Mouse (Mus musculus) embryonic facial prominence, embryonic 13.5 days (tissue): Measurements from ENCODE around the gene Ankrd17. TPM values are rescaled to one million over a fixed set of nuclear protein-coding genes. Genes with fewer than 3 reads are reported as not detected.

Experiments
- ATAC-seq: fragments of 200-750 bp; cut with Nextera tagmentation; 2 replicates; pipeline ENCODE4 v1.8.0; 2017; ENCODE audit warnings: low read depth; ENCODE audit not compliant: insufficient number of reproducible peaks, insufficient read depth, low FRiP score, low TSS enrichment
- H3K27ac ChIP-seq: fragments of 300-500 bp; sonication (generic); 2 replicates; pipeline ENCODE4 v1.5.1; 2015; ENCODE audit warnings: moderate library complexity, mild to moderate bottlenecking, inconsistent platforms
- H3K27me3 ChIP-seq: fragments of 300-500 bp; sonication (generic); 2 replicates; pipeline ENCODE4 v1.6.1; 2015; ENCODE audit warnings: mild to moderate bottlenecking, inconsistent platforms
- H3K36me3 ChIP-seq: fragments of 300-500 bp; sonication (generic); 2 replicates; pipeline ENCODE4 v1.6.1; 2015; ENCODE audit warnings: mild to moderate bottlenecking, inconsistent platforms
- H3K4me1 ChIP-seq: fragments of 300-500 bp; sonication (generic); 2 replicates; pipeline ENCODE4 v1.6.1; 2015; ENCODE audit warnings: inconsistent platforms
- H3K4me2 ChIP-seq: fragments of 300-500 bp; sonication (generic); 2 replicates; pipeline ENCODE4 v1.6.1; 2015; ENCODE audit warnings: moderate library complexity, mild to moderate bottlenecking, inconsistent platforms
- H3K4me3 ChIP-seq: fragments of 300-500 bp; sonication (generic); 2 replicates; pipeline ENCODE4 v1.5.1; 2015; ENCODE audit warnings: mild to moderate bottlenecking, inconsistent platforms
- H3K9ac ChIP-seq: fragments of 300-500 bp; sonication (generic); 2 replicates; pipeline ENCODE4 v1.6.1; 2015; ENCODE audit warnings: mild to moderate bottlenecking, inconsistent platforms
- H3K9me3 ChIP-seq: fragments of 300-500 bp; sonication (generic); 2 replicates; pipeline ENCODE4 v1.6.1; 2016; ENCODE audit warnings: inconsistent platforms
- WGBS: fragments of 180-500 bp; shearing (Covaris S2); methylation state at CpG from one replicate; pipeline ENCODE4 v1.1.7; 2015; ENCODE audit warnings: mixed read lengths; 5-methylcytosine and 5-hydroxymethylcytosine counted together
- polyA plus RNA-seq: library from polyadenylated mRNA; unstranded; fragments of >200 nt; fragmentation: Nextera tagmentation; extraction: Ambion mirVana; gene quantifications from 2 replicates; pipeline ENCODE4 v1.2.1, GENCODE M21; 2015

Ankrd17 gene
- polyA plus RNA-seq = 31.5 and 33.0 TPM in 2 replicates

DNA sequence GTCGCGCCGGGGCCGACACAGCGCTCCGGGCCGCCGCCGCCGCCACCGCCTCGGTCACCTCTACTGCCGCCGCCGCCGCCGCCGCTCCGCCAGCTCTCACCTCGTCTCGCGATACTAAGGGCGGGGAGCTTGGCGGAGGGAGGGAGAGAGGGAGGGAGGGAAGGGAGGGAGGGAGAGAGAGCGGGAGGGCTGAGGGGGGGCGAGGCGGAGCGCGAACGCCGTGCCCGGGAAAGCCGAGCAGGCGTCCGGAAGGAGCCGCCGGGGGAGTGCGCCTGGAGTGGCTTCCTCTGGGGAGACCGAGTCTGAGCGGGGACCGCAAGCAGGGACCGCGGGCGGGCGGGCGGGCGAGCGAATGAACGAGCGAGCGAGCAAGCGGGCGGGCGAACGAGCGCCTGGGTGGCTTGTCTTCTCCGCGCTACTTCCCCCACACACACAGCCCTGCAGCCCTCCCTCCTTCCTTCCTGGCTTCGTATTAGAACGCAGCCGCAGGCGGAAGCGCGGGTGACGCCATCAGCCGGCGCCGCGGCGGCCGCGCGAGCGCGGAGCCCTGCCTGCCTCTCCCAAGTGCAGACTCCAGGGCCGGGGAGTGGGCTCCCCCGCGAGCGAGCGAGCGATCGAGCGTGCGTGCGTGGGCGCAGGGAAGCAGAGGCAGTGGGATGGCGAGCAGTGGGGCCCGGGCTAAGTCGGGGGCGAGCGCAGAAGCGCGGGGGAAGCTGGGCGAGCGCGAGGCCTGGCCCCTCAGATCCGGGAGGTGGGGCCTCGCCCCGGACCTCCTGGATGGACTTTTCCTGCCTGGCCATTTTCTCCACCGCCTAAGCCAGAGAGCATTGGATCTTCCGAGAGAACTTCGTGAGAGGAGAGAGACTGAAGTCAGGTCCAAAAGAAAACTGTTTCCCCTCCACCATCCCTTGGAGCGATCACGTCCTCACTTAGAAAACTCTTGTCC lies at the start of gene Ankrd17:
Gene Ankrd17, minus strand, starts transcription at position 457 of the 946 bp plus-strand sequence.
- Histone ChIP-seq H3K27ac (peak within 1 kb of the TSS; percentile 100), H3K27me3 (no peaks in the 10 kb centered on the region), H3K9ac (peak within 1 kb of the TSS; percentile 97), H3K4me1 (peaks cover 22% of the 10 kb centered on the region), H3K4me3 (peak within 1 kb of the TSS; percentile 93), H3K4me2 (peak within 1 kb of the TSS; percentile 70), H3K36me3 (no peaks in the 10 kb centered on the region; the same call in 1 of the 2 replicates), H3K9me3 (no peaks in the 10 kb centered on the region)
- peak; percentile 93 for ATAC-seq
- WGBS = under 1% methylated on average over 66 of the region's 104 CpGs

GRCm38 (mm10) chr5:90414925-90415295 lies 48.5 kb upstream of the Ankrd17 start:
- Histone ChIP-seq H3K36me3 (no peaks in the 10 kb centered on the region), H3K4me2 (no peak overlapping the region), H3K27ac (no peak overlapping the region), H3K9me3 (no peaks in the 10 kb centered on the region), H3K4me1 (no peaks in the 10 kb centered on the region), H3K4me3 (no peak overlapping the region), H3K27me3 (no peaks in the 10 kb centered on the region), H3K9ac (no peak overlapping the region)
- 50% methylated on average over 6 of the region's 6 CpGs for WGBS
- ATAC-seq = no peak

DNA sequence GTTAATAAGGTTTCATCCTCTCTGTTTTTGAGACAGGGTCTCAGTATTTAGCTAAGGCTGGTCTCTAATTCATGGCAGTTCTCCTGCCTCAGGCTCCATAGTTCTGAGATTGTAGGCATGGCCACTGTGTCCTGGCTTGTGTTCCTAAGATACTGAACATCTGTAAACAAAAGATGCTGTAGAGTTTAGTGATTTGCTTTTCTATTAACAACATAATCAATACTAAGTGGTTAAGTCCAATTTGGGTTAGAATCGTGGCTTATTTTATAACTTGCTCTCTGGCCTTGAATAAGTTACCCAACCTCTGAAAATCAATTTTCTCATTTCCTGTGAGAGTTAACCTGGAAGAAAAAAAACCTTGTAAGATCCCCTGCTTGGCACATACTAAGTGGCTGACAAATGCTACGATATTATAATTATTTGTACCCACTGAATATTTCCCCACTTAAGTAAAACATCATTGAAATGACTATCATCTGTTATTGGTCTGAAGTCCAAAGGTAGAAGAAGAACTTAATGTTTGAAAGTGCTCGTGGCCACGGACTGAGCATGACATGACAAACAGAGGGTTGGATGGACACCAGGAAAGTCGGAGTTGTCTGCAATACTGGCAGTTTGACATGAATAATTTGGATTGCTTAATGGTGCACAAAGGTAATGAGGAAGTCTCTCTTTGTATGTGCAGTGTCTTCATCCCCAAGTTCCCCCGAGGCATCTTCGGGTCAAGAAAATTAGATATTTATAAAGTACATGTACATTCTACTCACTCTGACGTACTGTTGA lies 48.0 kb upstream of the Ankrd17 start:
- no peaks in the 10 kb centered on the region for H3K4me1 ChIP-seq
- ATAC-seq = no peak
- no peak overlapping the region for H3K4me2 ChIP-seq
- H3K27ac ChIP-seq = no peak overlapping the region
- no peak overlapping the region for H3K9ac ChIP-seq
- H3K9me3 ChIP-seq = no peaks in the 10 kb centered on the region
- H3K27me3 ChIP-seq = no peaks in the 10 kb centered on the region
- 72% methylated on average over 8 of the region's 8 CpGs for WGBS
- no peak overlapping the region for H3K4me3 ChIP-seq
- H3K36me3 ChIP-seq = no peaks in the 10 kb centered on the region

GRCm38 (mm10) chr5:90405210-90405609 lies 38.8 kb upstream of the Ankrd17 start:
- no peaks in the 10 kb centered on the region for H3K36me3 ChIP-seq
- no peaks in the 10 kb centered on the region for H3K9me3 ChIP-seq
- no peaks in the 10 kb centered on the region for H3K4me1 ChIP-seq
- H3K4me3 ChIP-seq = no peak overlapping the region
- WGBS = 80% methylated on average over 4 of the region's 4 CpGs
- H3K9ac ChIP-seq = no peak overlapping the region
- no peak overlapping the region for H3K27ac ChIP-seq
- H3K4me2 ChIP-seq = no peak overlapping the region
- ATAC-seq = no peak
- no peaks in the 10 kb centered on the region for H3K27me3 ChIP-seq

- no peaks in the 10 kb centered on the region for H3K27me3 ChIP-seq
- 85% methylated on average over 4 of the region's 4 CpGs for WGBS
- no peak overlapping the region for H3K27ac ChIP-seq
- no peak overlapping the region for H3K4me2 ChIP-seq
- H3K9me3 ChIP-seq = no peaks in the 10 kb centered on the region
- no peak overlapping the region for H3K4me3 ChIP-seq
- no peak for ATAC-seq
- H3K9ac ChIP-seq = no peak overlapping the region
- H3K36me3 ChIP-seq = no peaks in the 10 kb centered on the region
- H3K4me1 ChIP-seq = no peaks in the 10 kb centered on the region
Measured at GRCm38 (mm10) chr5:90396817-90397216, 30.4 kb upstream of the Ankrd17 start.

DNA sequence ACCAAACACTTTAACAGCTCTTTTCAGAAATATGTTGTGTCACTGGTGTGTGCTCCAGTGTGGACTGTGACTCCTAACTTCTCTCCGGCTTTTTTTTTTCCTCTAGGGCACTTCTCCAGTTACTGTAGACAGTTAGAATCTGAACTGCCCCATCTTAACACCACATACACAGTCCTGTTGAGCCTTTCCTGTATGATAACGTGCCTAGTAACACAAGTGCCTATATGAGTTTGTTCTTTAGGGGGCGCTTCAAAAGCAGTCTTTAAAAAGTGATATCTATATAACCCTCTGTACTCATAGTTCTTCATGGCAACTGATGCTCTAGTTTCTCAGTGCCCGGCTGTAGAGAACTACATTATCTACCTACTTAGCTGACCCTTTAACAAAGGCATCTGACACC lies 27.9 kb upstream of the Ankrd17 start:
- Histone ChIP-seq H3K4me1 (no peaks in the 10 kb centered on the region), H3K9me3 (no peaks in the 10 kb centered on the region), H3K4me2 (no peak overlapping the region), H3K36me3 (no peaks in the 10 kb centered on the region), H3K27ac (no peak overlapping the region), H3K9ac (no peak overlapping the region), H3K27me3 (no peaks in the 10 kb centered on the region), H3K4me3 (no peak overlapping the region)
- no peak for ATAC-seq
- 69% methylated on average over 4 of the region's 4 CpGs for WGBS

- Histone ChIP-seq H3K4me3 (no peak overlapping the region), H3K27me3 (no peaks in the 10 kb centered on the region), H3K27ac (no peak overlapping the region), H3K9ac (no peak overlapping the region), H3K4me2 (no peak overlapping the region), H3K9me3 (no peaks in the 10 kb centered on the region), H3K36me3 (no peaks in the 10 kb centered on the region), H3K4me1 (no peaks in the 10 kb centered on the region)
- WGBS = 54% methylated on average over 5 of the region's 5 CpGs
- no peak for ATAC-seq
Measured at GRCm38 (mm10) chr5:90393764-90394163, 27.4 kb upstream of the Ankrd17 start.

GRCm38 (mm10) chr5:90383080-90383479 lies 16.7 kb upstream of the Ankrd17 start:
- no peak overlapping the region for H3K4me3 ChIP-seq
- no peak overlapping the region for H3K9ac ChIP-seq
- H3K4me1 ChIP-seq = no peaks in the 10 kb centered on the region
- H3K4me2 ChIP-seq = no peak overlapping the region
- no peaks in the 10 kb centered on the region for H3K9me3 ChIP-seq
- ATAC-seq = no peak
- H3K27me3 ChIP-seq = no peaks in the 10 kb centered on the region
- H3K36me3 ChIP-seq = no peaks in the 10 kb centered on the region
- H3K27ac ChIP-seq = no peak overlapping the region
- 51% methylated on average over 1 of the region's 1 CpGs for WGBS

GRCm38 (mm10) chr5:90381458-90381857 lies 15.1 kb upstream of the Ankrd17 start:
- WGBS = 72% methylated on average over 4 of the region's 4 CpGs
- Histone ChIP-seq H3K4me3 (no peak overlapping the region), H3K9ac (no peak overlapping the region), H3K9me3 (no peaks in the 10 kb centered on the region), H3K36me3 (no peaks in the 10 kb centered on the region), H3K27ac (no peak overlapping the region), H3K4me1 (no peaks in the 10 kb centered on the region), H3K4me2 (no peak overlapping the region), H3K27me3 (no peaks in the 10 kb centered on the region)
- ATAC-seq = no peak

GRCm38 (mm10) chr5:90373708-90374107 lies 7.3 kb upstream of the Ankrd17 start:
- no peak overlapping the region for H3K4me2 ChIP-seq
- no peaks in the 10 kb centered on the region for H3K36me3 ChIP-seq
- H3K9ac ChIP-seq = no peak overlapping the region
- no peak for ATAC-seq
- H3K9me3 ChIP-seq = no peaks in the 10 kb centered on the region
- H3K4me3 ChIP-seq = no peak overlapping the region
- no peaks in the 10 kb centered on the region for H3K27me3 ChIP-seq
- no peaks in the 10 kb centered on the region for H3K4me1 ChIP-seq
- H3K27ac ChIP-seq = no peak overlapping the region
- 85% methylated on average over 4 of the region's 4 CpGs for whole genome bisulfite sequencing

GRCm38 (mm10) chr5:90370401-90370800 lies 4.0 kb upstream of the Ankrd17 start:
- Histone ChIP-seq H3K9me3 (no peaks in the 10 kb centered on the region), H3K27me3 (no peaks in the 10 kb centered on the region), H3K27ac (no peak overlapping the region), H3K4me2 (no peak overlapping the region), H3K4me3 (no peak overlapping the region), H3K36me3 (no peaks in the 10 kb centered on the region), H3K4me1 (peaks cover 8% of the 10 kb centered on the region), H3K9ac (no peak overlapping the region)
- WGBS = 82% methylated on average over 5 of the region's 5 CpGs
- no peak for ATAC-seq

DNA sequence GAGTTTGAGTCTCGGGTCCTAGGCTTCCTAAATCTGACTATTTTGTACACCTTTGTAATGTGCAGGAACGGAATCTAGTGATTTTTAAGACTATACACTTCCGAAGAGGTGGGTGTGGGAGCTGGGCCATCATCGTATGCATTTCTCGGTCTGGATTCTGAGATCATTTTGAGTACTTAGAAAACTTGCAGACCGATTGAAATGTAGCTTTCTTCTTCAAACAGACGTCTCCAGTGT lies 608 bp upstream of the Ankrd17 start, which contains the start of gene Gm9958:
Gene Gm9958, plus strand, starts transcription at position 138 of the 237 bp plus-strand sequence.
- Histone ChIP-seq H3K27me3 (no peaks in the 10 kb centered on the region), H3K4me3 (peak within 1 kb of the TSS; percentile 93), H3K27ac (peak within 1 kb of the TSS; percentile 100), H3K9me3 (no peaks in the 10 kb centered on the region), H3K36me3 (no peaks in the 10 kb centered on the region; the same call in 1 of the 2 replicates), H3K4me1 (peaks cover 22% of the 10 kb centered on the region), H3K9ac (peak within 1 kb of the TSS; percentile 97), H3K4me2 (peak within 1 kb of the TSS; percentile 70)
- ATAC-seq = no peak
- 3% methylated on average over 7 of the region's 7 CpGs for WGBS
